Mouse (Mus musculus): ENCODE measurements around the gene Paqr3. TPM values are rescaled to one million over a fixed set of nuclear protein-coding genes. Genes with fewer than 3 reads are reported as not detected.

The Paqr3 gene
- polyA plus RNA-seq, 1 experiment from 2014 or later: 5.1 TPM

- Histone ChIP-seq H3K9ac (no peak overlapping the region), H3K9me3 (replicated peaks) (no peaks in the 10 kb centered on the region), H3K27ac (replicated peaks) (no peak overlapping the region), H3K36me3 (peaks cover 12% of the 10 kb centered on the region), H3K4me2 (replicated peaks) (no peak overlapping the region), H3K4me1 (no peaks in the 10 kb centered on the region), H3K27me3 (no peaks in the 10 kb centered on the region), H3K4me3 (replicated peaks) (no peak overlapping the region)
- 4% methylated on average over 1 of the region's 1 CpGs for WGBS
- ATAC-seq (ENCODE audit: insufficient number of reproducible peaks, low FRiP score, low TSS enrichment, low read depth): no peak
Observed at GRCm38 (mm10) chr5:97055511-97056068, 55.8 kb downstream of the Paqr3 start.

- no peaks in the 10 kb centered on the region for H3K27me3 ChIP-seq
- 81% methylated on average over 10 of the region's 10 CpGs for WGBS
- H3K9me3 ChIP-seq (replicated peaks): no peaks in the 10 kb centered on the region
- H3K4me1 ChIP-seq: no peaks in the 10 kb centered on the region
- no peak overlapping the region for H3K4me3 ChIP-seq (replicated peaks)
- no peak for ATAC-seq (ENCODE audit: insufficient number of reproducible peaks, low FRiP score, low TSS enrichment, low read depth)
- peaks cover 12% of the 10 kb centered on the region for H3K36me3 ChIP-seq
- H3K27ac ChIP-seq (replicated peaks): no peak overlapping the region
- no peak overlapping the region for H3K4me2 ChIP-seq (replicated peaks)
- no peak overlapping the region for H3K9ac ChIP-seq
Observed at GRCm38 (mm10) chr5:97054801-97055200, 56.6 kb downstream of the Paqr3 start.

GRCm38 (mm10) chr5:97054166-97054565, 57.2 kb downstream of the Paqr3 start:
- Histone ChIP-seq H3K9ac (no peak overlapping the region), H3K27me3 (no peaks in the 10 kb centered on the region), H3K4me2 (replicated peaks) (no peak overlapping the region), H3K27ac (replicated peaks) (no peak overlapping the region), H3K36me3 (peaks cover 12% of the 10 kb centered on the region), H3K4me1 (no peaks in the 10 kb centered on the region), H3K9me3 (replicated peaks) (no peaks in the 10 kb centered on the region), H3K4me3 (replicated peaks) (no peak overlapping the region)
- ATAC-seq (ENCODE audit: insufficient number of reproducible peaks, low FRiP score, low TSS enrichment, low read depth): no peak
- 82% methylated on average over 5 of the region's 5 CpGs for WGBS

- Histone ChIP-seq H3K9me3 (replicated peaks) (no peaks in the 10 kb centered on the region), H3K4me2 (replicated peaks) (no peak overlapping the region), H3K27ac (replicated peaks) (no peak overlapping the region), H3K36me3 (peaks cover 11% of the 10 kb centered on the region), H3K4me1 (no peaks in the 10 kb centered on the region), H3K9ac (no peak overlapping the region), H3K27me3 (no peaks in the 10 kb centered on the region), H3K4me3 (replicated peaks) (no peak overlapping the region)
- 91% methylated on average over 5 of the region's 5 CpGs for WGBS
- no peak for ATAC-seq (ENCODE audit: insufficient number of reproducible peaks, low FRiP score, low TSS enrichment, low read depth)
Observed at GRCm38 (mm10) chr5:97048905-97049304, 62.5 kb downstream of the Paqr3 start.

DNA sequence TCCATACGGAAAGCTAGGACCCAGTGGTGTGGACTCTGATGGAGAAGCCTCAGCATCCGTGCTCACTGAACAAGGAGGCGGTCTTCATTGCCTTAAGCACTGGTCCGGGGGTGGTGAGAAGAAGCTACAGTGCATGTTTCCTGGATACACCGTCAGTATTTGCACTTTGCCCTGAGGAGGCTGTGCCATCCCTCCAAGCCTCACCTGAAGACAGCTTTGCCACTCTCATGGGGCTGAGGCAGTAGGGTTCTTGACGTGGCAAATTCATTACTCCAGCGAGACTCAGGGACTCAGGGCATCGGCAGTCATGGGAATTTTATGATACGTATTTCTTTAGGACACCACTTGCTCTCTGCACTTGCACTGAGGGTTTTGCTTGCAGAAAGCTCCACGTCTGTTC, 64.7 kb downstream of the Paqr3 start:
- 82% methylated on average over 10 of the region's 10 CpGs for WGBS
- Histone ChIP-seq H3K27me3 (no peaks in the 10 kb centered on the region), H3K9ac (no peak overlapping the region), H3K4me3 (replicated peaks) (no peak overlapping the region), H3K36me3 (peaks cover 8% of the 10 kb centered on the region; the same call in 1 of the 2 replicates), H3K27ac (replicated peaks) (no peak overlapping the region), H3K4me2 (replicated peaks) (no peak overlapping the region), H3K4me1 (no peaks in the 10 kb centered on the region), H3K9me3 (replicated peaks) (no peaks in the 10 kb centered on the region)
- ATAC-seq (ENCODE audit: insufficient number of reproducible peaks, low FRiP score, low TSS enrichment, low read depth): no peak

- H3K36me3 ChIP-seq: peaks cover 10% of the 10 kb centered on the region
- H3K27me3 ChIP-seq: no peaks in the 10 kb centered on the region
- H3K27ac ChIP-seq (replicated peaks): no peak overlapping the region
- no peak overlapping the region for H3K9ac ChIP-seq
- H3K4me1 ChIP-seq: no peaks in the 10 kb centered on the region
- H3K4me3 ChIP-seq (replicated peaks): no peak overlapping the region
- H3K4me2 ChIP-seq (replicated peaks): no peak overlapping the region
- WGBS: 77% methylated on average over 7 of the region's 7 CpGs
- H3K9me3 ChIP-seq (replicated peaks): no peaks in the 10 kb centered on the region
- no peak for ATAC-seq (ENCODE audit: insufficient number of reproducible peaks, low FRiP score, low TSS enrichment, low read depth)
Observed at GRCm38 (mm10) chr5:97045260-97045659, 66.1 kb downstream of the Paqr3 start.

Other genes with a start within 250 kb of the Paqr3 start
- 14.4 and 14.6 TPM in 2 replicates for gene Bmp2k, start 113.9 kb downstream of the Paqr3 start, polyA plus RNA-seq (2015; fragmentation: Nextera tagmentation; extraction: Ambion mirVana)

All from embryonic facial prominence, embryonic 15.5 days (tissue).